Mouse (Mus musculus) ES-E14 (cell line): ENCODE results near the gene Spg20.

Experiments used
- CHD2 ChIP-seq: IDR thresholded peaks from 2 replicates; pipeline ENCODE4 v1.6.1; 2014; ENCODE audit warnings: mild to moderate bottlenecking, low read depth, low read length, inconsistent platforms
- HCFC1 ChIP-seq: IDR thresholded peaks from 2 replicates; pipeline ENCODE4 v1.6.1; 2012; ENCODE audit warnings: low read length, inconsistent platforms, borderline replicate concordance; ENCODE audit not compliant: insufficient read depth
- MAFK ChIP-seq: IDR thresholded peaks from 2 replicates; pipeline ENCODE4 v1.6.1; 2014; ENCODE audit warnings: mild to moderate bottlenecking, low read depth, low read length, inconsistent platforms; ENCODE audit not compliant: insufficient read depth
- ZC3H11A ChIP-seq: IDR thresholded peaks from 2 replicates; pipeline ENCODE4 v1.6.1; 2012; ENCODE audit warnings: low read depth, mild to moderate bottlenecking, inconsistent platforms, low read length, borderline replicate concordance
- ZNF384 ChIP-seq: IDR thresholded peaks from 2 replicates; pipeline ENCODE4 v1.6.1; 2012; ENCODE audit warnings: low read depth, low read length, inconsistent platforms

DNA sequence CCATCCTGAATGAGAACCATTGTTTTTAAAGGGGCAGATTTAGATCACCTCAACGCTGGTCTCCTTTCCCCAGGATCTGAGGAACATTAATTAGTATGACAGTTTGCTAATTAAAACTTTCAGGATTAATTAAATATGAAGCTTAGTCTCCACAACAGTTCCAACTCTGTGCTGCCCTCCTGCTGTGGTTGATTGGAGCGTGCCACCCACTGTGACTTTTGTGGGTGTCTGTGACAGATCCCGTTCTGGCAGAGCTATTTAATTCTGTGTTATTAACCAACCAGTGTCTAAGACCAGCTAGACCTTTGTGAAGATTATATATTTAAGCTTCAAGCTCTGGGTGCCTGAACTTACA, 36.6 kb upstream of the Spg20 start:
- TF ChIP-seq ZC3H11A (no peak), ZNF384 (no peak), MAFK (no peak), CHD2 (no peak), HCFC1 (no peak)
